Mouse (Mus musculus) heart, adult 2 months (tissue): ENCODE measurements around the gene Vmn1r178. TPM values are rescaled to one million over a fixed set of nuclear protein-coding genes. Genes with fewer than 3 reads are reported as not detected.
"Not testable (repeated sequence)": the region's sequence is repeated elsewhere in the genome, so short reads cannot be mapped to it uniquely, and the experiment has no call there.

Experiments used
- DNase-seq, 2 experiments: peaks; one replicate each; pipeline ENCODE4 v3.0.0; 2021
- H3K27ac ChIP-seq: fragments of 200-600 bp; 2 replicates; pipeline ENCODE4 v1.8.1; 2022
- H3K27me3 ChIP-seq: fragments of 200-500 bp; 2 replicates; pipeline ENCODE4 v1.6.1; 2012; ENCODE audit warnings: mild to moderate bottlenecking, low read length, inconsistent platforms, mixed read lengths; ENCODE audit not compliant: control insufficient read depth, insufficient read depth
- H3K36me3 ChIP-seq: fragments of 200-500 bp; 2 replicates; pipeline ENCODE4 v1.6.1; 2012; ENCODE audit warnings: low read length, inconsistent platforms; ENCODE audit not compliant: control insufficient read depth, insufficient read depth
- H3K4me1 ChIP-seq: fragments of 200-500 bp; 2 replicates; pipeline ENCODE4 v1.6.1; 2011; ENCODE audit warnings: low read length; ENCODE audit not compliant: control insufficient read depth, insufficient read depth
- H3K4me3 ChIP-seq: fragments of 200-600 bp; 2 replicates; pipeline ENCODE4 v1.8.1; 2022
- H3K79me2 ChIP-seq: fragments of 200-500 bp; replicated peaks from 2 replicates; pipeline ENCODE4 v1.6.1; 2012; ENCODE audit warnings: mild to moderate bottlenecking, inconsistent platforms, low read length, moderate library complexity, mixed read lengths; ENCODE audit not compliant: control insufficient read depth, insufficient read depth
- H3K9ac ChIP-seq: fragments of 200-500 bp; 2 replicates; pipeline ENCODE4 v1.6.1; 2012; ENCODE audit warnings: low read depth, mild to moderate bottlenecking, control low read depth, inconsistent platforms, low read length, mixed read lengths
- CTCF ChIP-seq: fragments of 200-600 bp; IDR thresholded peaks from 2 replicates; pipeline ENCODE4 v1.8.1; 2022; ENCODE audit warnings: antibody characterized with exemption, mild to moderate bottlenecking, moderate library complexity
- EP300 ChIP-seq: fragments of 200-500 bp; IDR thresholded peaks from 2 replicates; pipeline ENCODE4 v1.6.1; 2011; ENCODE audit warnings: low read depth, low read length, control low read depth; ENCODE audit not compliant: insufficient read depth
- POLR2A ChIP-seq: fragments of 200-500 bp; IDR thresholded peaks from 2 replicates; pipeline ENCODE4 v1.6.1; 2011; ENCODE audit warnings: mild to moderate bottlenecking, low read depth, low read length, control low read depth; ENCODE audit not compliant: insufficient read depth
- WGBS: fragments of 180-500 bp; shearing (Covaris S2); methylation state at CpG from one replicate; pipeline ENCODE4 v1.1.7; 2018; 5-methylcytosine and 5-hydroxymethylcytosine counted together
- intact Hi-C: fragments of 180-260 bp; cut with DNase I; formaldehyde crosslinking; loops from one replicate; pipeline ENCODE4 v1.15.1; 2025
- long read RNA-seq: library from polyadenylated mRNA; stranded (forward); transcript quantifications from one replicate; pipeline ENCODE4 v2.0.0, GENCODE M21; 2021
- polyA plus RNA-seq: library from polyadenylated mRNA; depleted of rRNA; stranded (reverse); fragments of >200 nt; gene quantifications from 2 replicates; pipeline ENCODE4 v1.2.3, GENCODE M21; 2012; rRNA removed
- total RNA-seq, 2 experiments: library from RNA; stranded (reverse); gene quantifications; 2 replicates each; pipeline ENCODE4 v1.2.3; 2021

Vmn1r178 gene
- not detected for total RNA-seq
- not detected in 2 replicates for polyA plus RNA-seq
- long read RNA-seq = 0 reads

DNA sequence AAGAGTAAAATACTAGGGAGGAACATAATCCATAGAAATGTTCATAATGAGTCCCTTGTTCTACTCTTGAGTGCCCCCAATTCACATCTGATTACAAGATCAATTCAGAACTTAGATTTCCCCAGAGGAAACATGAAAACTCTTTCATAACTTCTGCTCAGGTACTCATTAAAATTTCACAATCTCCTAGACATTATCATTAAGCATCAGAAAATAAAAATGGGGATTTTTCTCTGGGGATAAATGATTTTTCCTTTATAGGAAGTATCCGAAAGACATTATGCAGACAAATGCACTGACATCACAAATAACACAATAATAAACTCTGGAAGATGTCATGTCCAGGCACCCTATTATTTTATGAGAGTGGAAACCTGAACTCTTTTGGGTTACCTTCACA is at the start of gene Vmn1r178:
Vmn1r178 (plus strand) TSS at position 301 of the 400 bp plus-strand sequence.
- 74% methylated on average over 1 of the region's 1 CpGs for WGBS

DNA sequence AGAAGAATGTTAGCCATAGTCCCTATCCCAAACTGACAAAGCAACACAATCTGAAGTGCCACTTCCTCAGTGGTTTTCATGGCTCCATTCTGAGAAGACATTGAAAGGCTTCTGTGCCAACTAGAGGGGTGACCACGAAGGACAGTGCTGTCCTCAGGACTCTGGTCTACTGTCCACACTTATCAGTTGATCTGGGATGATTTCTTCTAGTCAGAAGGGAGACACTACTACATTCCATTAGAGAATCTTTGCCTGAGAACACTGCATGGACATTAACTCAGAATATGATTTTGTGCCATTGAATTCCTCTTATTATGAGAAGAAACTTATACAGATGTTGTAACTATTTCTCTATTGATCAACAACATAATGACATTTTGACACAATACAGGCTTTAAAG is 25.5 kb upstream of the Vmn1r178 start, which contains the start of gene Vmn1r177:
Vmn1r177 (minus strand) TSS at position 101 of the 400 bp plus-strand sequence.
- intact Hi-C loops, H3K4me3 ChIP-seq, H3K4me1 ChIP-seq, H3K79me2 ChIP-seq, DNase-seq, H3K9ac ChIP-seq, H3K27ac ChIP-seq, H3K36me3 ChIP-seq, H3K27me3 ChIP-seq: not testable (repeated sequence)
- WGBS = 12% methylated on average over 1 of the region's 1 CpGs

More for the DNA sequence above, at the start of gene Vmn1r178:
- no peaks in the 10 kb centered on the region for H3K27me3 ChIP-seq
- DNase-seq = no peak
- H3K4me3 ChIP-seq = no peak within 1 kb of the TSS
- intact Hi-C loops = no loop called here
- H3K4me1 ChIP-seq = no peaks in the 10 kb centered on the region
- no peaks in the 10 kb centered on the region for H3K79me2 ChIP-seq
- no peak within 1 kb of the TSS for H3K27ac ChIP-seq
- H3K9ac ChIP-seq = no peak within 1 kb of the TSS
- TF ChIP-seq POLR2A (no peak), EP300 (no peak), CTCF (no peak)
- no peaks in the 10 kb centered on the region for H3K36me3 ChIP-seq

DNA sequence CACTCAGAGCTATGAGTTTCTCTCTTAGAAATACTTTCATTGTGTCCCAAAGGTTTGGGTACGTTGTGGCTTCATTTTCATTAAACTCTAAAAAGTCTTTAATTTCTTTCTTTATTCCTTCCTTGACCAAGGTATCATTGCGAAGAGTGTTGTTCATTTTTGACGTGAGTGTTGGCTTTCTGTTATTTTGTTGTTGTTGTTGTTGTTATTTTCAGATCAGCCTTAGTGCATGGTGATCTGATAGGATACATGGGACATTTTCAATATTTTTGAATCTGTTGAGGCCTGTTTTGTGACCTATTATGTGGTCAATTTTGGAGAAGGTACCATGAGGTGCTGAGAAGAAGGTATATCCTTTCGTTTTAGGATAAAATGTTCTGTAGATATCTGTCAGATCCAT is 14.9 kb upstream of the Vmn1r178 start:
- DNase-seq, H3K79me2 ChIP-seq, H3K9ac ChIP-seq, H3K36me3 ChIP-seq, intact Hi-C loops, H3K27ac ChIP-seq, H3K4me1 ChIP-seq, H3K27me3 ChIP-seq, H3K4me3 ChIP-seq: not testable (repeated sequence)
- WGBS = 55% methylated on average over 4 of the region's 4 CpGs

DNA sequence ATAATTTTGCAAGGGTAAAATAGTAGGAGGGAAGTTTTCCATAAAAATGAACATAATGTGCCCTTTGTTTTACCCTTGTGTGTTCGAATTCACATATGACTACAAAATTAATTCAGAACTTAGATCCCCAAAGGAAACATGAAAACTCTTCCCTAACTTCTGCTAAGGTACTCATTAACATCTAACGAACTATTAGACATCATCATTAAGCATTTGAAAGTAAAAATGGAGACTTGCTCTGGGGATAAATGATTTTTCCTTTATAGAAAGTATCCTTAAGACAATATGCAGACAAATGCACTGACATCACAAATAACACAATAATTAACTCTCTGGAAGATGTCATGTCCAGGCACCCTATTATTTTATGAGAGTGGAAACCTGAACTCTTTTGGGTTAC is 34.9 kb downstream of the Vmn1r178 start, which contains the start of gene Vmn1r179:
Vmn1r179 (plus strand) TSS at position 301 of the 400 bp plus-strand sequence.
- Histone ChIP-seq H3K4me1 (no peaks in the 10 kb centered on the region), H3K79me2 (no peaks in the 10 kb centered on the region), H3K27ac (no peak within 1 kb of the TSS), H3K36me3 (no peaks in the 10 kb centered on the region), H3K4me3 (no peak within 1 kb of the TSS), H3K27me3 (no peaks in the 10 kb centered on the region), H3K9ac (no peak within 1 kb of the TSS)
- intact Hi-C loops = no loop called here
- DNase-seq = no peak
- WGBS = 31% methylated on average over 2 of the region's 2 CpGs
- TF ChIP-seq EP300 (no peak), CTCF (no peak), POLR2A (no peak)

Other genes with a start within 250 kb of the Vmn1r178 start
- gene Vmn1r172, start 233.7 kb upstream of the Vmn1r178 start, total RNA-seq = not detected
- gene Vmn1r172, start 233.7 kb upstream of the Vmn1r178 start, polyA plus RNA-seq = not detected in 2 replicates
- not detected for gene Vmn1r173, start 191.3 kb upstream of the Vmn1r178 start, total RNA-seq
- not detected in 2 replicates for gene Vmn1r173, start 191.3 kb upstream of the Vmn1r178 start, polyA plus RNA-seq
- gene Vmn1r174, start 139.7 kb upstream of the Vmn1r178 start, total RNA-seq = not detected
- gene Vmn1r174, start 139.7 kb upstream of the Vmn1r178 start, polyA plus RNA-seq = not detected in 2 replicates
- gene Vmn1r175, start 81.4 kb upstream of the Vmn1r178 start, total RNA-seq = not detected
- gene Vmn1r175, start 81.4 kb upstream of the Vmn1r178 start, polyA plus RNA-seq = not detected in 2 replicates
- gene Vmn1r176, start 54.6 kb upstream of the Vmn1r178 start, total RNA-seq = not detected
- not detected in 2 replicates for gene Vmn1r176, start 54.6 kb upstream of the Vmn1r178 start, polyA plus RNA-seq
- not detected for gene Vmn1r177, start 25.6 kb upstream of the Vmn1r178 start, total RNA-seq
- gene Vmn1r177, start 25.6 kb upstream of the Vmn1r178 start, polyA plus RNA-seq = not detected in 2 replicates
- not detected for gene Vmn1r179, start 35.0 kb downstream of the Vmn1r178 start, total RNA-seq
- not detected in 2 replicates for gene Vmn1r179, start 35.0 kb downstream of the Vmn1r178 start, polyA plus RNA-seq
- not detected for gene Vmn1r180, start 58.6 kb downstream of the Vmn1r178 start, total RNA-seq
- not detected in 2 replicates for gene Vmn1r180, start 58.6 kb downstream of the Vmn1r178 start, polyA plus RNA-seq
- not detected for gene Vmn1r181, start 82.6 kb downstream of the Vmn1r178 start, total RNA-seq
- not detected in 2 replicates for gene Vmn1r181, start 82.6 kb downstream of the Vmn1r178 start, polyA plus RNA-seq
- gene V1rd19, start 109.7 kb downstream of the Vmn1r178 start, total RNA-seq = not detected
- not detected in 2 replicates for gene V1rd19, start 109.7 kb downstream of the Vmn1r178 start, polyA plus RNA-seq
- gene Vmn1r183, start 161.2 kb downstream of the Vmn1r178 start, total RNA-seq = not detected
- not detected in 2 replicates for gene Vmn1r183, start 161.2 kb downstream of the Vmn1r178 start, polyA plus RNA-seq
- gene Zfp180, start 189.9 kb downstream of the Vmn1r178 start, total RNA-seq = 10 to 100 TPM; 16.7 to 16.8 TPM
- 7.7 and 11.3 TPM in 2 replicates for gene Zfp180, start 189.9 kb downstream of the Vmn1r178 start, polyA plus RNA-seq
- gene Zfp112, start 220.3 kb downstream of the Vmn1r178 start, total RNA-seq = 1 to 10 TPM; 3.1 to 3.2 TPM
- 1.8 and 3.5 TPM in 2 replicates for gene Zfp112, start 220.3 kb downstream of the Vmn1r178 start, polyA plus RNA-seq
- 1 to 10 TPM; 4.2 to 5.4 TPM for gene Zfp235, start 242.2 kb downstream of the Vmn1r178 start, total RNA-seq
- gene Zfp235, start 242.2 kb downstream of the Vmn1r178 start, polyA plus RNA-seq = 3.1 and 5.5 TPM in 2 replicates